Mouse (Mus musculus): Measurements from ENCODE around the gene Cacna1c.
A peak's percentile ranks its signal among the peaks of the same experiment; 100 is the strongest.

Cacna1c gene

DNA sequence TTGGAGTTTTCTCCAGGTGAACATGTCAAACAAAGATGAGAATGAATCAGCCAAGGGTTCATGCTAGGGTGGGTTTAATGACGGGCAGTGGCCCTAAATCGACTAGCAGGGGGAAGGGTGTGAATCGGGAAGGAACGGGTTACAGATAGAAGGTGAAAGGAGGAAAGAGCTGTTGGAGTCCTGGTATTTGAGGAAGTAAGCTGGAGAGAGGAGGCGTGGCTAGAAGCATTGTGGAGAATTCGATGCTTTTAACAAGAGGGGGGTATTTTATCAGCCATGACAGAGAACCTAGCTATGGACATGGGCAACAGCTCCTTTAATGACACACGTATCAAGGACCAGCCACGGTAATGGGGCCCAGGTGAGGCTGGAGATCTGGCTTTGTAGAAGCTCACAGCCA, 417.0 kb downstream of the Cacna1c start:
- no peak for DNase-seq

DNA sequence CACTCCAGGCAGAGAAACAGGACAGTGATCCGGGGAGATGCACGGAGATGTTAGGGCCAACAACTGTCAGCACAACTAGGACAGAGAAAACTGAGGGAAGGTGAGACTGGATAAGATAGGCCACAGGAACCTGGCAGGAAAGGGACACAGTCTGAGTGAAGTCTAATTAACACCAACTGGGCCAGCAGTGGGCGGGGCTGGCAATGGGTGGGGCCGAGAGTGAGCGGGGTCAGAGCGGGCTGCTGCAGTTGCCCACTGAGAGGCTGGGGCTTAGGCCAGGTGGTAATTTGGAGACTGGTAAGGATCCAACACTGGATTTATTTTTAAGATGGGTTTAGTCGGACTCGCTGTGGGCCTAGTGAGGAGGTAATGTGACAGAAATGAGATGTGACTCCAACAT, 418.8 kb downstream of the Cacna1c start:
- no peak for DNase-seq

DNA sequence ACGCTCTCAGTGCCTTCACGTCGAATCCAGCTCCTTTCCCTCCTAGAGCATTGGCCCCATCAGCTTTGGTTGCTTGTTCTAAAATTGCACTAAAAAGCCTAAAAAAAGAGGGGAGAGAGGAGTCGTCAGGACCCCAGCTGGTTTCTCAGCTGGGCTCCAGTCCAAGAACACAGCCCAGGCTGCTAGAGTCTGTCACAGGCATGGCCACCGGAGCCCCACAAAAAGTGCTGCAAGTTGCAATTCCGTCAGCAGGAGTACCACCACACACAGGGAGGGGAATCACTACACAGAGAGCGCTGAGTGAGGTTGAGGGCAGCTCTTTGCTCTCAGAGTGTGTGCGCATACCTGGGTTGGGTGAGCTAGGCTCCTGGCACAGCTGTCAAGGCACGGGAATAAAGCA, 419.8 kb downstream of the Cacna1c start:
- no peak for DNase-seq

GRCm38 (mm10) chr6:118772581-118772980, 423.6 kb downstream of the Cacna1c start:
- no peak for DNase-seq

- no peak for DNase-seq
These were observed 425.1 kb downstream of the Cacna1c start for GRCm38 (mm10) chr6:118771121-118771520.

DNA sequence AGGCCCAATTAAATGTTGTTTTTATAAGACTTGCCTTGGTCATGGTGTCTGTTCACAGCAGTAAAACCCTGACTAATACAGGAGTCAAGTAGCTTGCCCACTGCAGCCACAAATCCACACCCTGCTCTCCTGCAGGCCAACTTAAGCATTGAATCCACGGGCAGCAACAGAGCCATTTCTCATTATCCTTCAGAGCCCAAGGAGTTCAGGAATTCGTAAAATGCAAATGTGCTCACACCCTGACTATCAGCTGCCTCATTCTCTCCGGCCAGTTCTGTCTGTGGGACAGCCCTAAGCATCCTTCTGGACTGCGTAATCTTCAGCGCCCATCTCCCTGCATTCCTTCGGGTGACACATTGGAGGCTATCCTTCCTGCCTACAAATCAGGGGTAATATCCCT, 425.8 kb downstream of the Cacna1c start:
- no peak for DNase-seq

DNA sequence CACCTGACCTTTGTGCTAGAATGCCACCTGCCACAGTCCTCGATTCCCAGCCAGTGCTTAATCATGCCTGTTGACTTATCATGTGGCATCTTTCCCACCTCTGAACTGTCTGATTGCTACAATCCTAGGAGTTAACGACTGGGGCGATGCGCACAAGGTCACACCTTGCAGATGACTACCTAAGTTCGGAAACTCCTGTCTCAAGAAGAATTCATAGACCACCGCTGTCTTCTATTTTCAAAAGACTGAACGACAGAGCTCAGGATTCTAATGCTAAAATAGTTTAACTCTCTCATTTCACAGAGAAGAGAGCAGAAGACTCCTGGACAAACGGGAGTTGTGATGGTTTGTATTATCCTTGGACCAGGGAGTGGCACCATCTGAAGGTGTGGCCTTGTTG, 426.4 kb downstream of the Cacna1c start:
- DNase-seq = no peak

DNA sequence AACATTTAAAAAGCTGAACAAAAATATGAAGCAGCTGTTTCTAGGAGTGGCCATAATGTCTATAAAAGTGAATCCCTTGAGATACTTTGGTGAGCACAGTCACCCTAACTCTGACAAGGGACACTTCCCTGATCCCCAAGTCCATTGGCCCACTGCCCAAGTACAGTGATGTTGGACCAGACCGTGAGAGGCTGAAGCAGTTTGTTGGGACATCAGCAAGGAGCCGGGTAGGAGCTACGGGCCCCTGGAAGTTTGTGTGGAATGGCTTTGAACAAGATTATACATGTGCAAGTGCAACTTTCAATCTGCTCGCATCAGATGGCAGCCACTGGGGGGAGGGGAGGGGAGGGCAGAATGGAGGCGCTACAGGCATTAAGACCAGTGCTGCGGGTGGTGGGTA, 428.5 kb downstream of the Cacna1c start:
- no peak for DNase-seq

- no peak for DNase-seq
These were observed 431.0 kb downstream of the Cacna1c start for GRCm38 (mm10) chr6:118765261-118765660.

GRCm38 (mm10) chr6:118759015-118759414, 437.2 kb downstream of the Cacna1c start:
- no peak for DNase-seq

GRCm38 (mm10) chr6:118758290-118758907, 437.8 kb downstream of the Cacna1c start:
- no peak for DNase-seq

DNA sequence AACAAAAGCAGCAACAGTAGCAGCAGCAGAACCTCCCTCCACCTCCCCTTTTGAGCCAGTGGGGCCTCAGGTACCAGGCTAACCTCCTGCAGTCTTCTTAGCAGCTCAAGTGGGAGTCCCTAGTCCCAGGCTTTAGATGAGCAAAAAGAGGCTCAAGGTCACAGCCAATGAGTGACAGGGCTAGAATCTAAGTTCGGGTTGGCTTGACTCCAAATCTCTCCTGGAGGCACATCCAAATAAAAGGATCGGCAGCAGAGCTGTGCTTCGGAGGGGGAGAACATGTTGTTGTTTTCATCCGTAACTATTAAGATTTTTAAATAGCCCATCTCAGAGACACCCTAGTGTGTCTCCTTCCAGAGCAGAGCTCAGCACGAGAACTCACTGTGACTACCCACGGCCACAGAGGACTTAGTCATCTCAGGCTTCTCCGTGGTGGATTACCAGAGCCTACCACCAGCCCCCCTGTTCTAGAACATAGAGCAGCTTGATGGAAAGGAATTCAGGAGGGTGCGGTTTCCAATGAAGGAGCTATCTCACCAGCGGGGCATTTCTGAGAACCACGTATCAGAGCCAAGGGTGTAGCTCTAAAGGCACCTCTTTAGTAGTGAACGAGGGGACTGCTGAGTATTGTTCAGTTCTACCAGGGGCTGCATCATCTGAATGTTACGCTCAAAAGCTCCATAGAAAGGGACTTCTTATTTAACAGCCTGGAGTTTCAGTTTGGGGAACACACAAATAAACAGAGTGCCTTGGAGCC, 438.5 kb downstream of the Cacna1c start:
- no peak for DNase-seq

GRCm38 (mm10) chr6:118756511-118756910, 439.7 kb downstream of the Cacna1c start:
- DNase-seq = no peak

DNA sequence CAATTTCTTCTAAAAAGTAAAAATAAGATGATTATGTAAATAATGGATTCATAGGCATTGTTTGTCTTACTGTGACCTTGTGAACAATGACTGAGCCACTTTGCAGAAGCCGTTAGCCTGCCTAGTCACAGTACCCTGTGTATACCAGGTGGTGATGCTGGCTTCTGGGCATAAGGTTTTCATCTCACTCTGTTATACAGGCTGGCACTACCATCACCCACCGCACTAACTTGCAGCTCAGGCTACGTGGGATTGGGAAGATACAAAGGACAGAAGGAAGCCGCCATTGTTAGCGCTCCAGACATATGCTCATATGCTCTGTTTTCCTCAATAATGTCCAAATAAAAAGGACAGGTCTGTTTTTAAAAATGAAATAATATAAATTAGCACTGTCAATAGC, 440.4 kb downstream of the Cacna1c start:
- DNase-seq = no peak

DNA sequence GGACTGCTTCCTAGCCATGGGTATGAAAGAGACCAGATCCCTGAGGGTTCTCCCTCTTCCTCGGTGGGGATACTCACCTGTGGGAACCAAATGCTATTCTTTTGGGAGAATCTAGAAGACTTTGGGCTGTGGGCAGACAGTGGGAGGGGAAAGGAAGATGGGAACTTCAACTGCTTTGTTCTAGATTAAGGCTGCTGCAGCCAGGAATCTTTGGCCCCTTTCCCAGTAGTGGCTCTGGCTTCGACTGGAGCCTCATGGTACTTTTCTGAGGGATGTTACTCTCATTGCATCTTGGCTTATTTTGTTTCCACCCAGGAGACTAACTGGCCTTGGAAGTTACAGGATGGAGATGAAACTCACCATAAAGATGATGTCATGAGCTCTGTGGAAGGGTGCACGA, 441.8 kb downstream of the Cacna1c start:
- peak; percentile 62 for DNase-seq

DNA sequence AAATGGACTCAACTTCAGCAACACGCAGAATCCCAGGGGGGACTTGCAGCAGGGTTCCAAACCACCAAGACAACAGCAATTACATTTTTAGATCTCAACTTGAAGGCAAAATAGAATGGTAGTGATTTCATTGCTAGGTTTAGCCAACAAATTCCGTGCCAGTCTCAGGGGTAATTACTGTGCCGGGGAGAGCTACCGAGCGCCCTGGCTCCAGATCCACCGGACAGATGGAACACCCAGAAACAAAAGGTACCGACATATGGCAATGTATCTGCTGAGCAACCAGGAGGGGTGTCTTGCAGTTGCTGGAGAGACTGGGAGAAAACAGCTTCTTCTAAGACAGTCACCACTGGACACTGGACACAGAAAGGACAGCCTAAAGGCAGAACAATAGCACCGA, 442.4 kb downstream of the Cacna1c start:
- no peak for DNase-seq

DNA sequence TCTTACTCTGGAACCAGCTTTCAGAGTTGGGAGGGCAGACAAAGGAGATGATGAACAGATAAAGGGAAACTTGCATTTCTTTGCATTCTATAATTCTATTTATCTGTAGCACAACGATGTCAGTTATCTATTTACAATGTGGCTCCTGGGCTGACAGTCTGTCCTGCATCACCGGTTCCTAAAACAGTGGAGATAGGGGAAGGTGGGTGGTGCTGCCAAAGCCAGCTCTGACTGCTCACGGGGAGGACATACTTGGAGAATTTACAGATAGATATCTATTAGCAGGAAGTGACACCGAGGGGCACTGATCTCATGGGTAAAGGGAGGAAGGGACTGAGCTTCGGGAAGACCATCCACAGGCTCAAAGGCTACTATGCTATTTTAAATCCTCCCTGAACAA, 443.2 kb downstream of the Cacna1c start:
- DNase-seq = no peak

DNA sequence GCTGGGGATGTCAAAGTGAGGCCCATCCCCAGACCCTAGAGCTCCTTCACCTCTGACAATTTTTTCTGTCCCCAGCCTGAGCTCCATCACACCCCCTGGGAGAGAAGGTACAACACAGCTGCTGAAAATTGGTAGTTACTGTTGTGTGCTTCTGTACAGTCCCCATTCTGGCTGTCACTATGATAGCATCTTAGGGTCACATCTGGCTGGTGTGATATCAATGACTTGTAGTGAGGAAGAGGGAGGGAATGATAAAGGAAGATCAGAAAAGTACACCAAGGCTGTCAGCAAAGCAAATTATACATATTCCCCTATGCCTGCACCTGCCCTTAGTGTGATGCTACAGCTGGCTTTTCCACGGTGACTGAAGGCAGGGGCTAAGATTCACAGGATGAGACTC, 446.9 kb downstream of the Cacna1c start:
- DNase-seq = no peak

GRCm38 (mm10) chr6:118742701-118743100, 453.5 kb downstream of the Cacna1c start:
- no peak for DNase-seq

DNA sequence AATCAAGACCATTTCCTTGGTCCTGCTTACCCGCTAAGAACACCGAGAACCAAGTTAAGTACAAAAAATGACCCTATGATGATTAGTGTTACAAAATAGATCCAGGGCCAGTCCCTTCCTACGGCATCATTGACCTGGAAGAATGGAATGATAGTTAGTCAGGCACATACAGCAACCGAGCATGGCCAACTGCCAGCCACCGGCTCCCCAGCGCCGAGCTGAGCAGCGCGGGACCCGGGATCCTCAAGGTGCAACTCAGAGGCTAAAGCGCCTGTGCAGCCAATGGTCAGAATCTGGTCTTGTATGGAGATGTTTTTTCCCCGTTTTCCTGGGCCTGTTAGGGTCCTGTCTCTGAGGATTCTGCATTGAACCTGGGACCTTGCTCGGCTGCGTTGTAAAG, 454.4 kb downstream of the Cacna1c start:
- no peak for DNase-seq

- DNase-seq = peak; percentile 60
These were observed 456.1 kb downstream of the Cacna1c start for GRCm38 (mm10) chr6:118739961-118740599.

DNA sequence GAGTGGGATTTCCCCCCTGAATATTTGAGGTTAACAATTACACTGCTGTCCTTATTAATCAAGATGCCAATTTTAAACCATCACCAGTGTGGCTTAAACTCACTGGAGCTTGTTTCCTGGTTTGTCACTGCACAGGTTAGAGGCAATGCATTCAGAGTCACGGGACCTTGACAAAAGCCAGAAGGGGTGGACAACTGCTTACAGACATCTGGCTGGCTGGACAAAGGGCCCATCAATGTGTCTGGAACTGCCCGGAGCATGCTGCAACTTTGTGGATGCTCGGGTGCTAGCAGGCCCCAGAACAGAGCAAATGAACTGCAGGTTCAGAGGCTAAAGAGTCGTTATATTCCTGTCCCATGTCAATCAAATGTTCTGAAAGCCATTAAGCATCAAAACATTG, 456.9 kb downstream of the Cacna1c start:
- DNase-seq = no peak

GRCm38 (mm10) chr6:118738656-118739055, 457.6 kb downstream of the Cacna1c start:
- peak; percentile 31 for DNase-seq

- no peak for DNase-seq
These were observed 459.1 kb downstream of the Cacna1c start for GRCm38 (mm10) chr6:118737078-118737477.
